Mouse (Mus musculus) kidney, embryonic 16.5 days (tissue): ENCODE measurements around the gene Prkag3. TPM values are rescaled to one million over a fixed set of nuclear protein-coding genes. Genes with fewer than 3 reads are reported as not detected.

ENCODE experiments used
- ATAC-seq: fragments of 200-750 bp; cut with Nextera tagmentation; 2 replicates; pipeline ENCODE4 v1.8.0; 2017; ENCODE audit warnings: moderate TSS enrichment; ENCODE audit not compliant: low FRiP score, low TSS enrichment
- H3K27ac ChIP-seq: fragments of 300-500 bp; sonication (generic); 2 replicates; pipeline ENCODE4 v1.5.1; 2014; ENCODE audit warnings: low read length
- H3K27me3 ChIP-seq: fragments of 300-500 bp; sonication (generic); 2 replicates; pipeline ENCODE4 v1.6.1; 2014; ENCODE audit warnings: low read length, control low read depth, mixed read lengths; ENCODE audit not compliant: insufficient read depth
- H3K36me3 ChIP-seq: fragments of 300-500 bp; sonication (generic); 2 replicates; pipeline ENCODE4 v1.6.1; 2014; ENCODE audit warnings: low read length, control low read depth, mixed read lengths; ENCODE audit not compliant: insufficient read depth
- H3K4me1 ChIP-seq: fragments of 300-500 bp; sonication (generic); 2 replicates; pipeline ENCODE4 v1.6.1; 2014; ENCODE audit warnings: low read length, control low read depth, mixed read lengths; ENCODE audit not compliant: insufficient read depth
- H3K4me2 ChIP-seq: fragments of 300-500 bp; sonication (generic); replicated peaks from 2 replicates; pipeline ENCODE4 v1.6.1; 2014; ENCODE audit warnings: low read depth, low read length
- H3K4me3 ChIP-seq: fragments of 300-500 bp; sonication (generic); 2 replicates; pipeline ENCODE4 v1.5.1; 2014; ENCODE audit warnings: mild to moderate bottlenecking, low read length
- H3K9ac ChIP-seq: fragments of 300-500 bp; sonication (generic); replicated peaks from 2 replicates; pipeline ENCODE4 v1.6.1; 2014; ENCODE audit warnings: low read length
- H3K9me3 ChIP-seq: fragments of 300-500 bp; sonication (generic); 2 replicates; pipeline ENCODE4 v1.6.1; 2016; ENCODE audit warnings: low read length, control low read depth
- WGBS: fragments of 180-500 bp; shearing (Covaris S2); extraction: QIAGEN DNeasy Blood & Tissue Kit; methylation state at CpG from one replicate; pipeline ENCODE4 v1.1.7; 2014; 5-methylcytosine and 5-hydroxymethylcytosine counted together
- polyA plus RNA-seq: library from polyadenylated mRNA; unstranded; fragments of >200 nt; fragmentation: Nextera tagmentation; extraction: Ambion mirVana; gene quantifications from 2 replicates; pipeline ENCODE4 v1.2.1, GENCODE M21; 2015

The Prkag3 gene
- polyA plus RNA-seq, 1 experiment from 2014 or later: 0.55 TPM

- peaks cover 6% of the 10 kb centered on the region for H3K4me1 ChIP-seq
- no peaks in the 10 kb centered on the region for H3K9me3 ChIP-seq
- no peaks in the 10 kb centered on the region for H3K27me3 ChIP-seq
- no peak overlapping the region for H3K27ac ChIP-seq
- no peaks in the 10 kb centered on the region for H3K36me3 ChIP-seq
- no peak overlapping the region for H3K4me2 ChIP-seq
- ATAC-seq: no peak
- 67% methylated on average over 5 of the region's 5 CpGs for WGBS
- no peak overlapping the region for H3K4me3 ChIP-seq
- no peak overlapping the region for H3K9ac ChIP-seq
Measured at GRCm38 (mm10) chr1:74715468-74715867, 33.6 kb downstream of the Prkag3 start.

DNA sequence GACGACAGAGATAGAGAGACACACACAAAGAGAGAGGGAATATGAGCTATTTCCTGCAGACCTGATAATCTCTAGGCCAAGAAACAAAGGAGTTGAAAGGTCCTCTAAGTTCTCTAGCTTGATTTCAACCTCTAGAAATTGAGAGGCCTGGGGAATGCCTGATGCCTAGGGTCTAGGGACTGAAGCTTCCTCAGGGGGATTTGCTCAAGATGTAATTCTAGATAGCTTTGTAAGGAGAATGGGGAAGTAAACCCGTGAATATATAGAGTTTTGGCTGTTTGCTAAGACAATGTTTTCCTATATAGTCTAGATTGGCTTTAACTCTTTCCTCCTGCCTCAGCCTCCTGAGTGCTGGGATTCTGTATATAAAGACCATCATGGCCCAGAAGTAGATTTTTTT is 34.1 kb downstream of the Prkag3 start:
- Histone ChIP-seq H3K9ac (no peak overlapping the region), H3K27me3 (no peaks in the 10 kb centered on the region), H3K9me3 (no peaks in the 10 kb centered on the region), H3K4me3 (no peak overlapping the region), H3K4me1 (peaks cover 6% of the 10 kb centered on the region), H3K27ac (no peak overlapping the region), H3K36me3 (no peaks in the 10 kb centered on the region), H3K4me2 (no peak overlapping the region)
- no peak for ATAC-seq
- 38% methylated on average over 2 of the region's 2 CpGs for WGBS

DNA sequence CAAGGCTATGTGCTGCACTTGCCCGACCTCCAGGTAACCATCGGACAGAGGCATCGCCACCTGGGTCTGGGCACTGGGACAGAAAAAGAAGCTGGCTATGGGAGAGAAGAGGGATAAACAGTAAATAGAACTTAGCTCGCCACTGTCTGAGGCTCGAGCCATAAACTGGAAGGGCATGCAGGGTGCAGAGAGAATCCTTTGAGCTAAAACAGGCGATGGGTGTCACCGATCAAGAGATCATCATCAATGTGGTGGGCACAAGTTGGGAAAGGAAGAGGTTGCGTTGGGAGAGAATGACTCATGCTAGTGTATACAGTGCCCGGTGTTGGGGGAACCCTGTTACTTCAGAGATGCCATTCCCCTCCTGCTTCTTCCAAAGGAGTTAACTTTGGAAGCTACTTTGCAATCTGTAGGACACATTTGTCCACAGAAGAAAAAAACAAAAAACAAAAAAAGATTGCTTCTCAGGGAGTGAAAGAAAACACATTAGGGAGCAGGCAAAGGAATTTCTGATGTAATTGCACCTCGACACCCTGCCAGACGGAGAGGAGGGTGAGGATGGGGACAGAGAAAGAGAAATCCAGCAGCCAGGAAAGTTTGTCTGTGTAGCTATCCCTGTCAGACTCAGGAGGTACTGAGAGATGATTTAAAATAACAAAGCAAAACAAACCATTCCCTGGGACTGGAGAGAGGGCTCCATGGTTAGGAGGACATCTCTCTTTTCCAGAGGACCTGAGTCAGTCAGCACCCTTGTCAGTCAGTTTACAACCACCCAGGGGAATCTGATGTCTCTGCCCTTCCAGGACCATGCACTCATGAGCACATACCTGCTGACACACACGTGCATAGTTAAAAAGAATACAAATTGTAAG is 34.9 kb downstream of the Prkag3 start:
- Histone ChIP-seq H3K9me3 (no peaks in the 10 kb centered on the region), H3K4me3 (peak overlapping the region; percentile 56), H3K4me2 (peak overlapping the region; percentile 85), H3K9ac (peak overlapping the region; percentile 72), H3K27me3 (no peaks in the 10 kb centered on the region), H3K36me3 (no peaks in the 10 kb centered on the region), H3K4me1 (peaks cover 6% of the 10 kb centered on the region), H3K27ac (no peak overlapping the region)
- 22% methylated on average over 12 of the region's 12 CpGs for WGBS
- ATAC-seq: no peak

GRCm38 (mm10) chr1:74713099-74713858 is 35.7 kb downstream of the Prkag3 start, which contains the start of gene Cyp27a1:
Cyp27a1 (plus strand) TSS chr1:74713574.
- WGBS: 2% methylated on average over 35 of the region's 35 CpGs
- peaks cover 6% of the 10 kb centered on the region for H3K4me1 ChIP-seq
- no peaks in the 10 kb centered on the region for H3K36me3 ChIP-seq
- ATAC-seq: peak; percentile 91
- H3K9ac ChIP-seq: peak within 1 kb of the TSS; percentile 72
- H3K4me2 ChIP-seq: peak within 1 kb of the TSS; percentile 85
- H3K27me3 ChIP-seq: no peaks in the 10 kb centered on the region
- 0 out of 2 replicates have a peak within 1 kb of the TSS, but pooled peaks have one; percentile 31 for H3K27ac ChIP-seq
- no peaks in the 10 kb centered on the region for H3K9me3 ChIP-seq
- H3K4me3 ChIP-seq: peak within 1 kb of the TSS; percentile 56

DNA sequence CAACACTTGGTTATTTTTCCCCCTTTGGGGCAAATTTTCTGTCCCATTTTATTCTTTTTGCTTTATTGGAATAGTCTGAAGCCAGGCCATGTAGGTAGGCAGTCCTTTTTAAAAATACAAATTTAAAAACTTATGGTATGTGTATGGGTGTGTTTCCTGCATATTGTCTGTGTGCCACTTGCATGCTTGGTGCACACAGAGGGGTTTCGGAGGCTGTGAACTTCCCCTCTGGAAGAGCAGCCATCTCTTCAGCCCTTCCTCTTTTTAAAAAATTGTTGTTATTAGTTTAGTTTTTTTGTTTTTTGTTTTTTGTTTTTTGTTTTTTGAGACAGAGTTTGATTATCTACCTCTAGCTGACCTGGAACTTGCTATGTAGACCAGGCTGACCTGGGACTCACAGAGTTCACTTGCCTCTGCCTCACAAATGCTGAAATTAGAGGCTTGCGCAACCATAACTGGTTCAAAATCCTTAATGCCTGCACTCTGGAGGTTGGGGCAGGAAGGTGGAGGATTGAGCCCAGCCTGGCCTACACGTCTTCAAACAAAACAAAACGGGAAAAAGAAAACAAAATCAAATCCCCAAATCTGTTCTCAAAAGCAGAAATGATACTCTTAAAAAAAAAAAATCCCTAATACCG is 36.4 kb downstream of the Prkag3 start:
- Histone ChIP-seq H3K4me1 (peaks cover 6% of the 10 kb centered on the region), H3K9me3 (no peaks in the 10 kb centered on the region), H3K9ac (peak overlapping the region; percentile 72), H3K4me3 (peak overlapping the region; percentile 56), H3K4me2 (peak overlapping the region; percentile 85), H3K27ac (no peak overlapping the region), H3K27me3 (no peaks in the 10 kb centered on the region), H3K36me3 (no peaks in the 10 kb centered on the region)
- ATAC-seq: no peak
- 34% methylated on average over 5 of the region's 5 CpGs for WGBS

DNA sequence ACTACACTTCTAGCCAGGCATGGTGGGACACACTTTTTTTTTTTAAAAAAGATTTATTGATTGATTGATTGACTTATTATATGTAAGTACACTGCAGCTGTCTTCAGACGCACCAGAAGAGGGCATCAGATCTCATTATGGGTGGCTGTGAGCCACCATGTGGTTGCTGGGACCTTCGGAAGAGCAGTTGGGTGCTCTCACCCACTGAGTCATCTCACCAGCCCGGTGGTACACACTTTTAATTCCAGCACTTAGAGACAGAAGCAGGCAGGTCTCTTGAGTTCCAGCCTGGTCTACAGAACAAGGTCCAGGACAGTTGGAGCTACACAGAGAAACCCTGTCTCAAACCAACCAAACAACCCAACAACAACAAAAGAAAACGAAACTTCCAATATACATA is 37.0 kb downstream of the Prkag3 start:
- Histone ChIP-seq H3K4me2 (no peak overlapping the region), H3K27me3 (no peaks in the 10 kb centered on the region), H3K9ac (no peak overlapping the region), H3K9me3 (no peaks in the 10 kb centered on the region), H3K4me1 (peaks cover 6% of the 10 kb centered on the region), H3K27ac (no peak overlapping the region), H3K4me3 (no peak overlapping the region), H3K36me3 (no peaks in the 10 kb centered on the region)
- WGBS: 86% methylated on average over 4 of the region's 4 CpGs
- ATAC-seq: no peak

DNA sequence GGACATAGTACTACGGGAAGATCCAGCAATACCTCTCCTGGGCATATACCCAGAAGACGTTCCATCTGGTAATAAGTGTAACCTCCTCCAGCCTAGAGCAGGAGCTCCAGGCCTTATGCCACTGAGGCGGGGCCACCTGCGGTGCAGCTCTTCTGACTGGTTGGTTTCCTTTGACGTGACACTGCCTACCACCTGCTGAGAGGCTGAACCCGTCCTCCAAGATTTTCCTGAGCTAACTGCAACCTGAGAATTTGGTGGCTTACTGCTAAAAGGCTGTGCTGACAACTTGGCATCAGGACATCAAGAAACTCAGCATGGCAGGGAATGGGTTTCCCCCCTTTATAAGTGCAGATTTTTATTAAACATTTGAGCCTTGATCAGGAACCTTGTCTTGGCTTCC is 39.5 kb downstream of the Prkag3 start:
- WGBS: 40% methylated on average over 6 of the region's 6 CpGs
- Histone ChIP-seq H3K9me3 (no peaks in the 10 kb centered on the region), H3K4me2 (no peak overlapping the region), H3K9ac (no peak overlapping the region), H3K36me3 (no peaks in the 10 kb centered on the region), H3K27ac (no peak overlapping the region), H3K27me3 (no peaks in the 10 kb centered on the region), H3K4me3 (no peak overlapping the region), H3K4me1 (peaks cover 6% of the 10 kb centered on the region)
- ATAC-seq: no peak

DNA sequence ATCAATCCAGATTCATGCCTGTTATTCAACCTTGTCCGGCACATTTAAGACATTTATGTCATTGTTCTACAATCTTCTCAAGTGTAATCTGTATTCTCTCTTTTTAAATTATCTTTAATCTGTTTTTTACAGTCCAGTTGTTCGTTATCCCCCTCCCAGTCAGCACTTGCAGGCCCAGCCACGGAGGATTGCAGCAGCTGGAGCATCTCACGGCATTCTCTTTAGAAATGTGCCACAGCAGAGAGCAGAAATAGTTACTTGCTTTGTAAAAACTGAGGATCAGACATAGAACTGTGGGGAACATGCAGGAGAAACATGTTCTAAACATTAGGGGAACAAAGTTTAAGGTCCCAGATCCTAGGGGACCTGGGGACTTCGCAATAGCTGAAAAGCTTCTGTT is 44.0 kb downstream of the Prkag3 start:
- Histone ChIP-seq H3K9ac (no peak overlapping the region), H3K9me3 (no peaks in the 10 kb centered on the region), H3K4me3 (no peak overlapping the region), H3K36me3 (peaks cover 5% of the 10 kb centered on the region; the same call in 1 of the 2 replicates), H3K4me1 (no peaks in the 10 kb centered on the region), H3K27ac (peak overlapping the region; percentile 25), H3K4me2 (no peak overlapping the region), H3K27me3 (no peaks in the 10 kb centered on the region)
- no peak for ATAC-seq
- WGBS: 49% methylated on average over 5 of the region's 5 CpGs

GRCm38 (mm10) chr1:74704156-74704555 is 44.9 kb downstream of the Prkag3 start:
- H3K9ac ChIP-seq: no peak overlapping the region
- H3K9me3 ChIP-seq: no peaks in the 10 kb centered on the region
- H3K36me3 ChIP-seq: peaks cover 10% of the 10 kb centered on the region
- 81% methylated on average over 3 of the region's 3 CpGs for WGBS
- no peak for ATAC-seq
- no peak overlapping the region for H3K27ac ChIP-seq
- no peak overlapping the region for H3K4me2 ChIP-seq
- no peaks in the 10 kb centered on the region for H3K4me1 ChIP-seq
- no peaks in the 10 kb centered on the region for H3K27me3 ChIP-seq
- no peak overlapping the region for H3K4me3 ChIP-seq
